Mouse (Mus musculus) hindbrain, embryonic 10.5 days (tissue): ENCODE data around the gene Ncapg2. TPM values are rescaled to one million over a fixed set of nuclear protein-coding genes. Genes with fewer than 3 reads are reported as not detected.
A peak's percentile ranks its signal among the peaks of the same experiment; 100 is the strongest.

ENCODE experiments used
- DNase-seq: peaks from one replicate; pipeline ENCODE4 v3.0.0-alpha.2; 2017; ENCODE audit warnings: low spot score
- H3K27ac ChIP-seq: fragments of 300-500 bp; sonication (generic); 2 replicates; pipeline ENCODE4 v1.5.1; 2016; ENCODE audit warnings: mild to moderate bottlenecking, moderate library complexity
- H3K27me3 ChIP-seq: fragments of 300-500 bp; sonication (generic); 2 replicates; pipeline ENCODE4 v1.6.1; 2016; ENCODE audit warnings: mild to moderate bottlenecking; ENCODE audit not compliant: poor library complexity, insufficient read depth, severe bottlenecking
- H3K36me3 ChIP-seq: fragments of 300-500 bp; sonication (generic); 2 replicates; pipeline ENCODE4 v1.6.1; 2016; ENCODE audit warnings: mild to moderate bottlenecking, moderate library complexity
- H3K4me1 ChIP-seq: fragments of 300-500 bp; sonication (generic); replicated peaks from 2 replicates; pipeline ENCODE4 v1.6.1; 2016; ENCODE audit warnings: mild to moderate bottlenecking
- H3K4me3 ChIP-seq: fragments of 300-500 bp; sonication (generic); 2 replicates; pipeline ENCODE4 v1.5.1; 2016; ENCODE audit warnings: mild to moderate bottlenecking, moderate library complexity
- H3K9me3 ChIP-seq: fragments of 300-500 bp; sonication (generic); 2 replicates; pipeline ENCODE4 v1.6.1; 2016; ENCODE audit warnings: mild to moderate bottlenecking, moderate library complexity
- WGBS: fragments of 180-500 bp; shearing (Covaris S2); methylation state at CpG from one replicate; pipeline ENCODE4 v1.1.7; 2016; 5-methylcytosine and 5-hydroxymethylcytosine counted together
- polyA plus RNA-seq: library from polyadenylated mRNA; unstranded; fragments of >200 nt; fragmentation: Nextera tagmentation; extraction: Ambion mirVana; gene quantifications from 2 replicates; pipeline ENCODE4 v1.2.1, GENCODE M21; 2016

Gene Ncapg2
- polyA plus RNA-seq, 1 experiment from 2014 or later, result 33.5 TPM

DNA sequence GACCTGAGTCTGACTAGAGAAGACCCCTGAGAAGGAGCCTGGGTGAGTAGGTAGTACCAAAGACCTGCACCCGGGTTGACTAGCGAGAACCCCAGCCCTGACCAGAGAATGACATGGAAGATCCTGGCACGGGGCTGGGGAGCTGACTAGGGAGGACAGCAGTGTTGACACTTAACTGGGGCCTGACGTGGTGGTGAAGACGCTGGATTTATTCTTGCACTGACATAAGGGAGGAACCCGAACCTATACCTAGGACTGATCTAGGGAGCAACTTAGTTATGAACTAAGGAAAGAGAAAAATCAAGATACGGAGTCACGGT is 594 bp downstream of the Ncapg2 start:
- H3K4me3 ChIP-seq, result peak overlapping the region; percentile 89
- H3K27me3 ChIP-seq, result no peaks in the 10 kb centered on the region
- peaks cover 22% of the 10 kb centered on the region for H3K4me1 ChIP-seq
- no peak for DNase-seq
- WGBS, result 14% methylated on average over 8 of the region's 8 CpGs
- H3K27ac ChIP-seq, result peak overlapping the region; percentile 91
- H3K9me3 ChIP-seq, result peaks cover 36% of the 10 kb centered on the region
- peaks cover 72% of the 10 kb centered on the region for H3K36me3 ChIP-seq

DNA sequence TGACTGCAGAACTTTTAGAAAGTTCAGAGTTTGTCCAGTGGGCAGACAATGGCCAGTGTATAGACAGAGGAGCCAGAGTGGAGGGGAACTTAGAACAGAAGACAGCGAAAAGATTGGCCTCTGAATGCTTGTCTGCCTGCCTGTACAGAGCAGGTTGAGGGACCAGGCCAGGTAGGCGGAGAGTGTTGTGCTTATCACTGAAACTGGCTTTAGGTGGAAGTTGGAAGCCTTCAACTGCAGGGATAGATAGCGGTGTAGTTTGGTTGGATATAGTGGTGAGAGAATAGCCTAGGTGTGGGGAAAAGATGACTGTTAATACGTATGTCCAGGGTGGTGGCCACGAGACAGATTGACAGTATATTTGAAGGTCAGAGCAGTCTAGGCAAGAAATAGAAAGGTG is 2.7 kb downstream of the Ncapg2 start:
- no peak for DNase-seq
- peaks cover 71% of the 10 kb centered on the region for H3K36me3 ChIP-seq
- WGBS, result 96% methylated on average over 5 of the region's 5 CpGs

DNA sequence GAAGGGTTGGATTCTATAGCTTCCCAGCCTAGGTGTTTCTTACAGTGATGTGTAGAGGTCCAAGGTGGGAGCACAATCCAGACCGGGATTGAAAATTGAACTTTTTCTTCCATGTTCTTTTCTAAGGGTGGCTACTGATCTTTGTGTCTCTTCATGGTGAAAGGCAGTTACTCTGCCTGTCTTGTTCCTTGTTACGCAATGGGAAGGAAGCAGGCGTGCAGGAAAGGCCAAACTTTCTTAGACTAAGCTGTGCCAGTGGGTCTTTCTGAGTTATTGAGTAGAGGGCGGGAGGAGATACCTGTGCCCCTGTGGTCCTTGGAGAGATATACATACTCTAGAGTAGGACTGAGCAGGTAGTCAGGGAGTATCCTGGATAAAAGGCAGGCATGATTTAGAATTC is 9.7 kb downstream of the Ncapg2 start:
- WGBS, result 90% methylated on average over 4 of the region's 4 CpGs
- Histone ChIP-seq H3K4me3 (no peak overlapping the region), H3K36me3 (peaks cover 90% of the 10 kb centered on the region), H3K27ac (no peak overlapping the region), H3K4me1 (no peaks in the 10 kb centered on the region), H3K27me3 (no peaks in the 10 kb centered on the region), H3K9me3 (no peaks in the 10 kb centered on the region)
- DNase-seq, result no peak

More for the DNA sequence above, 2.7 kb downstream of the Ncapg2 start:
- no peak overlapping the region for H3K27ac ChIP-seq
- peaks cover 22% of the 10 kb centered on the region for H3K4me1 ChIP-seq
- H3K4me3 ChIP-seq, result no peak overlapping the region
- no peaks in the 10 kb centered on the region for H3K27me3 ChIP-seq
- peaks cover 16% of the 10 kb centered on the region for H3K9me3 ChIP-seq

DNA sequence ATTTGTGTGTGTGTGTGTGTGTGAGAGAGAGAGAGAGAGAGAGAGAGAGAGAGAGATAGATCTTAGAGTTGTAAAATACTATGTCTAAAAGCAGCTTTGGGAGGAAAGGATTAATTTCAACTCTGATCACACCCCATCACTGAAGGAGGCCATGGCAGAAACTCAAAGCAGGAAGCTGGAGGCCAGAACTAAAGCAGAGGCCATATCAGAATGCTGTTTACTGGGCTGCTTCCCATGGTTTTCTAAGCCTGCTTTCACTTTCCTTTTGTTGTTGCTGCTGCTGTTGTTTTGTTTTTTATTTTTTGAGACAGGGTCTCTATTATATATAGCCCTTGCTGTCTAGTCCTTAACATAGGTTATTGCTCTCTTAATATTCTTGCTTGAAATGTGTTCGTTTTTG is 11.3 kb downstream of the Ncapg2 start:
- Histone ChIP-seq H3K36me3 (peaks cover 88% of the 10 kb centered on the region), H3K4me3 (no peak overlapping the region), H3K27me3 (no peaks in the 10 kb centered on the region), H3K9me3 (no peaks in the 10 kb centered on the region), H3K27ac (no peak overlapping the region), H3K4me1 (no peaks in the 10 kb centered on the region)
- 94% methylated on average over 1 of the region's 1 CpGs for WGBS
- DNase-seq, result no peak

DNA sequence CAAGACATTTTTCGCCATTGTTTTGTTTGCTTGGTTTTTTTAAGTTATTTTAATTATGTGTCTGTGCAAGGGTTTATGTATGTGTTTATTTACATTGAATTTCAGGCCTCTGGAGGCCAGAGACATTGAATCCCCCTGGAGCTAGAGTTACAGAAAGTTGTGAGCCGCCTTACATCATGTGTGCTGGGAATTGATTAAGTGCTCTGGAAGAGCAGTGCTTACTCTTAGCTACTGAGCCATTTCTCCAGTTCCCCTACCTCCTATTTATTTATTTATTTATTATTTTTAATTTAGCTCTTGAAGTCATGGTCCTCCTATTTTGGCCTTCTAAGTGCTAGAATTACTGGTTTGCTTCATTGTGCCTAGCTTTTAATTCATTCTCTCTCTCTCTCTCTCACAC is 16.5 kb downstream of the Ncapg2 start:
- no peak for DNase-seq
- Histone ChIP-seq H3K9me3 (no peaks in the 10 kb centered on the region), H3K4me3 (no peak overlapping the region), H3K36me3 (peaks cover 94% of the 10 kb centered on the region), H3K4me1 (no peaks in the 10 kb centered on the region), H3K27ac (no peak overlapping the region), H3K27me3 (no peaks in the 10 kb centered on the region)
- WGBS, result 83% methylated on average over 2 of the region's 2 CpGs

DNA sequence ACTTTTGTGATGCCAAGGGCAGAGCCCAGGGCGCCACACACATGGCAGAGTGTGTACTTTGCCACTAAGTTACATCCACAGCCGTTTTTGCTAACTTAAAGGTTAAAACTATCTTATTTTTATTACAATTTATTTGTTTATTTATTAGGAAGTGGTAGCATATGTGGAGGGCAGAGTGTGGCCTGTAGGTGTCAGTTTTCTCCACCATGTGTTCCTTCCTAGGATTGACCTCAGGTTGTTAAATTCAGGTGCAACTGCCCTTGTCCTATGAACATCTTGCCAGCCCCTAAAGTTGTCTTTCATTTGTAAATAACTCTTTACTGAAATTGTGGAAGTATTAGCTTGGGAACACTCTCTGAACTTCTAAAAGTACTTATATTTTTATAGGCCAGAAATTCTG is 20.2 kb downstream of the Ncapg2 start:
- Histone ChIP-seq H3K27me3 (no peaks in the 10 kb centered on the region), H3K4me1 (no peaks in the 10 kb centered on the region), H3K9me3 (no peaks in the 10 kb centered on the region), H3K27ac (no peak overlapping the region), H3K4me3 (no peak overlapping the region), H3K36me3 (peaks cover 99% of the 10 kb centered on the region)
- 83% methylated on average over 2 of the region's 2 CpGs for WGBS
- no peak for DNase-seq

DNA sequence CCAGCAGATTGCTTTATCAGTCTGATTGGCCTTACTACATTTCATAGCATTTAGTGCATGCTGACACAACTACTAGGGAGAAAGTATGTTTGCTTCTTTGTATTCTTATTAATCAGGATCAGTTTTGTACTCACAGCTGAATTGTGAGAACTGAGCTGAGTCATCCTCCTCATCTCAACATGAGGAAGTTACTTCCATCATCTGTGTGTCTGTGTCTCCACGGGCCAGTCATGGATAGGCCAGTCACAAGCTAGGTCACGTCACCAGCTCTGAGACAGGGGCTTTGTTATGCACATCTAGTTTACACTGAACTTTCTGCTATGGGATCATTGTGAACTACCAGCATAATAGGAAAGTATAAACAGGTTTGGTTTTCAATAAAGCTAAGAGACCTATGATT is 28.5 kb downstream of the Ncapg2 start:
- H3K4me3 ChIP-seq, result no peak overlapping the region
- H3K27ac ChIP-seq, result no peak overlapping the region
- peaks cover 96% of the 10 kb centered on the region for H3K36me3 ChIP-seq
- no peaks in the 10 kb centered on the region for H3K27me3 ChIP-seq
- no peaks in the 10 kb centered on the region for H3K4me1 ChIP-seq
- 93% methylated on average over 2 of the region's 2 CpGs for WGBS
- no peak for DNase-seq
- no peaks in the 10 kb centered on the region for H3K9me3 ChIP-seq

DNA sequence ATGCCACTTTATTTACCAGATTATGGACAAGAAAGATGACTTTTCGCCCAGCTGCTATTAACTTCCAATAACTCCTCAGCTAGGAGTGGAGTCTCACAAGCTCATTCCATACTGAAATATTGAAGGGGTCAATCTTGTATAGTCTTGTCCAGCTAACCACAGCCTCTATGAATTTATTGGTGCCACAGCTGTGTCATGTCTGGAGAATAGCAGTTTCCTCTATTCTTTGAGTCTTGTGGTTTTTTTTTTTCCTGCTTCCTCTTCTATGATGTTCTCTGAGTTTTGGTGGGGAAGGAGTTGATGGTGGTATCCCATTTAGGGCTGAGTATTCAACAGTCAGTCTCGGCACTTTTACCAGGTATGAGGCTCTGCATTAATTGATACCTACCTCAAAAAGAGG is 30.0 kb downstream of the Ncapg2 start:
- Histone ChIP-seq H3K9me3 (no peaks in the 10 kb centered on the region), H3K27ac (no peak overlapping the region), H3K27me3 (no peaks in the 10 kb centered on the region), H3K4me1 (no peaks in the 10 kb centered on the region), H3K4me3 (no peak overlapping the region), H3K36me3 (peaks cover 96% of the 10 kb centered on the region)
- no peak for DNase-seq
- WGBS, result 92% methylated on average over 2 of the region's 2 CpGs

DNA sequence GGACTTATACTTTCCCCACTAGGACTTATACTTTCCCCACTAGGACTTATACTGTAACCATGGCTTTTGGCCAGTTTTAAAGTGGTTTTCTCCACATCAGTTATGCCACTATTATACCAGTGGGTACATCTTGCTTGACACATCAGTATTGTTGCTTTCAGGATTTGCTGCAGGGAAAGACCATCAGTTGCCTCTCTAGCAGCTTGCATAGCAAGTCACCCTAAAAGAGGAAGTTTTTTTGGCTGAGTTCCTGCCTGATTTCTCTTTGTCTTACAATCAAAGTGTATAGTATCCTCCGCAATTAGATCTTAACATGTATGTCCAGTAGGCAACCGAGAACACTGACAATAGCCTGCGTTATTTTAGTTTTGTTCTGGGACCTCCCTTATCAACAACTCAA is 30.9 kb downstream of the Ncapg2 start:
- no peak for DNase-seq
- no peaks in the 10 kb centered on the region for H3K9me3 ChIP-seq
- 92% methylated on average over 3 of the region's 3 CpGs for WGBS
- no peak overlapping the region for H3K27ac ChIP-seq
- no peak overlapping the region for H3K4me3 ChIP-seq
- H3K27me3 ChIP-seq, result no peaks in the 10 kb centered on the region
- peaks cover 96% of the 10 kb centered on the region for H3K36me3 ChIP-seq
- H3K4me1 ChIP-seq, result no peaks in the 10 kb centered on the region

DNA sequence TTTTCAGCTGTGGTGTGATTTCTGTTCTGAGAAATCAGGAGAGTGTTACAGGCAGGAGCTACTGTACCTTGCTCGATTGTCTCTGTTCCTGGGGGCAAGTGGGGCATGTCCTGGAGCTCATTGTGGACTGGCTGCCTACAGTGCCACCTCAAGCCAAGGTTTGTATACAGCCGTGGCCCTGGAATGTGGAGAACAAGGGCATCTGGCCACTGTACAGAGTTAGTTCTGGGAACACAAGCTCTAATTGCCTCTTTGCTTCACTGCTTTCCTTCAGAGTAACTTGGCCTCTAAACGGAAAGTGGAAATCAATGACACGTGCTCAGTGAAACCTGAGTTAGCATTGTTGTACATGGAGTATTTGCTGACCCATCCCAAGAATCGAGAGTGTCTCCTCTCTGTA is 33.4 kb downstream of the Ncapg2 start:
- Histone ChIP-seq H3K4me3 (no peak overlapping the region), H3K4me1 (no peaks in the 10 kb centered on the region), H3K27me3 (no peaks in the 10 kb centered on the region), H3K27ac (no peak overlapping the region), H3K36me3 (peaks cover 97% of the 10 kb centered on the region), H3K9me3 (no peaks in the 10 kb centered on the region)
- no peak for DNase-seq
- 91% methylated on average over 5 of the region's 5 CpGs for WGBS

DNA sequence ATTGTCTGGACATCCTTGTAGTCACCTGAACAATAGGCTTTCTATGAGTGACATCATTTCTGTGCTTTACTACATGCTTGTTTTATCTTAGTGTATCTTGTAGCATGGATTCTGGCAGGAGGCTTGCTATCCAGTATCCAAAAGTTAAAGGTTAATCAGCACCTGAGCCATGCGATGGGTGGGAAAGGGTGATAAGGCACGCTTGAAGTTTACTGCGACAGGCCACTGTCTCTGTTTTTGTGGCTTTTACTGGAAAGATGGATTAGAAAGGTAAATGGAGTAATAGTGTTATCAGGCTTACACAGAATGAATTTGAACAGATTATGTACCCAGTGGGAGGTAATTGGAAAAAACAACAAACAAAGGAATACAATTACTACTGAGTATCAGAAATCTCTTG is 37.0 kb downstream of the Ncapg2 start:
- peaks cover 97% of the 10 kb centered on the region for H3K36me3 ChIP-seq
- no peak overlapping the region for H3K4me3 ChIP-seq
- H3K9me3 ChIP-seq, result no peaks in the 10 kb centered on the region
- no peak overlapping the region for H3K27ac ChIP-seq
- no peak for DNase-seq
- no peaks in the 10 kb centered on the region for H3K27me3 ChIP-seq
- no peaks in the 10 kb centered on the region for H3K4me1 ChIP-seq
- WGBS, result 93% methylated on average over 3 of the region's 3 CpGs

DNA sequence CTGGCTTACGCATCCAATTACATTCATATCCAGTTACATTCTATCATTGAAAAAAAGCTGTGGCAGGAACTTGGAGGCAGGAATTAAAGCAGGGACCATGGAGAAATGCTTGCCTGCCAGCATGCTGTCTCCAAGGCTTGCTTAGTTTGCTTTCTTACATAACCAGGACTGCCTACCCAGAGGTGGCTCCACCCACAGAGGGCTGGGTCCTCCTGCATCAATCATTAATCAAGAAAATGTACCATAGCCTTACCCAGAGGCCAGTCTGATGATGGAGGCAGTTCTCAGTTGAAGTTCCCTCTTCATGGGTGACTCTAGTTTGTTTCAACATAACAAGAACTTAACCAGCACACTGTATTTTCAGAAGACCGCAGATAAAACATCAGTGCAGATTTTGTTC is 44.3 kb downstream of the Ncapg2 start:
- peaks cover 92% of the 10 kb centered on the region for H3K36me3 ChIP-seq
- H3K4me1 ChIP-seq, result no peaks in the 10 kb centered on the region
- no peak overlapping the region for H3K4me3 ChIP-seq
- H3K27me3 ChIP-seq, result no peaks in the 10 kb centered on the region
- H3K9me3 ChIP-seq, result no peaks in the 10 kb centered on the region
- WGBS, result 92% methylated on average over 2 of the region's 2 CpGs
- H3K27ac ChIP-seq, result no peak overlapping the region
- no peak for DNase-seq

DNA sequence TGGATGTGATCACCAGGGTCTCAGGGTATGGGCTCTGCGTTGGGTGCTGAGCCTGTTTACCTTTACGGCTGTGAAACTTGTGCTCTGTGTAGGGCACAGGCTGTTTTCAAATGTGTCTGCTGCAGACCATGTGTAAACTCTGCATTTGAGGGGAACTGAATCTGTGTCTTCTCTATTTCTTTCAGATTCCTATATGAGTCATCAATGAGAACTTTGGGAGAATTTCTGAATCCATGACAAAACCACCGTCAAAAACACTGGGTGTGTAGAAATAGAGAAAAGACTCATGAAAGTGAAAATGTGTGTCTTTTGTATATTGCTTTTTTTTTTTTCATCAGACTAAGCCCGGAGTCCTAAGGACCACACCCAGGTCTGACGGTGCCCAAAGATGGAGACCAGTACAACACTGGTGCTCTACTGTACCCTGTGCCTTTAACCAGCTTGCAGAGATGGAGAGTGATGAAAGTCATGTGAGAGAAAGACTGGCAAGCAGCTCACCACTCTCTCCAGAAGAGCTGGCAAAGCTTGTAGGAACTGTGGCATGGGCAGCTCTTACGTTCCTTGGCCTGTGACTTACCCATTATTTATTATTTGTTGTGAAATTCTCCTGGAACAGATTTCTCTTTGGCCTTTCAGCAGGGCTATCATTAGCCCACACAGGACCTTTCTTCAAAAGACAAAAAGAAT is 55.3 kb downstream of the Ncapg2 start:
- 97% methylated on average over 6 of the region's 6 CpGs for WGBS
- peaks cover 70% of the 10 kb centered on the region for H3K36me3 ChIP-seq

DNA sequence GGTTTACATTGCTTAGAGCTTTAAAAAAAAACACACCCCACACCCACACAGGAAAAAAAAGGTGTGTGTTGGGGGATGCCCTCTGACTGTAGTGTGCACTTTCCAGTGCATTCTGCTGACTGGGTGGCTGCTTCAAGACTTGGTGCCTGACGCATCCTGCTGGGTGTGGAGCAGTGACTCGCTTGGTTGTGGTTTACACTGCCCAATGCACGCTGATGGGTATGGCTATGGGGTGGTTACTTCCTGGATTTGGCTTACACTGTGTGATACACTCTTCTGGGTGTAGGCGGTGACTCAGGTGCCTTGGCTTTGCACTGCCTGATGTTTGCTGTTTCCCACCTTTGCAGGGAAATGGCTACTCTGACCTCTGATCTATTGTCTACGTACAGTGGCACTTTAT is 61.8 kb downstream of the Ncapg2 start:
- peaks cover 27% of the 10 kb centered on the region for H3K36me3 ChIP-seq
- DNase-seq, result no peak
- H3K27ac ChIP-seq, result no peak overlapping the region
- no peak overlapping the region for H3K4me3 ChIP-seq
- no peaks in the 10 kb centered on the region for H3K27me3 ChIP-seq
- H3K4me1 ChIP-seq, result no peaks in the 10 kb centered on the region
- 96% methylated on average over 5 of the region's 5 CpGs for WGBS
- H3K9me3 ChIP-seq, result no peaks in the 10 kb centered on the region

More for the DNA sequence above, 55.3 kb downstream of the Ncapg2 start:
- no peaks in the 10 kb centered on the region for H3K9me3 ChIP-seq
- H3K27me3 ChIP-seq, result no peaks in the 10 kb centered on the region
- no peak for DNase-seq
- no peak overlapping the region for H3K4me3 ChIP-seq
- H3K27ac ChIP-seq, result no peak overlapping the region
- H3K4me1 ChIP-seq, result no peaks in the 10 kb centered on the region
